Mouse (Mus musculus): Measurements from ENCODE around the gene Tmc8. TPM values are rescaled to one million over a fixed set of nuclear protein-coding genes. Genes with fewer than 3 reads are reported as not detected.

Tmc8 gene
- total RNA-seq (2023): 90.9 TPM

GRCm38 (mm10) chr11:117781993-117782704, at the start of gene Tmc8, which contains the start of gene Tmc6:
Gene Tmc8, plus strand, starts transcription at chr11:117782076.
Gene Tmc6, minus strand, starts transcription at chr11:117782198.

GRCm38 (mm10) chr11:117797511-117798159, 15.8 kb downstream of the Tmc8 start, which contains the start of gene 6030468B19Rik:
Gene 6030468B19Rik, plus strand, starts transcription at chr11:117797660.

GRCm38 (mm10) chr11:117809407-117810311, 27.8 kb downstream of the Tmc8 start, which contains the start of the genes Gm20708 and Syngr2:
Gene Gm20708, plus strand, starts transcription at chr11:117809668.
Gene Syngr2, plus strand, starts transcription at chr11:117809668.

GRCm38 (mm10) chr11:117825333-117826101, 43.6 kb downstream of the Tmc8 start, which contains the start of the genes Afmid and Tk1:
Gene Afmid, plus strand, starts transcription at chr11:117825924.
Gene Tk1, minus strand, starts transcription at chr11:117826092.

Other genes with a start within 250 kb of the Tmc8 start
- gene Tnrc6c, start 127.8 kb upstream of the Tmc8 start, total RNA-seq (2023): 104 TPM
- gene Tmc6, start 122 bp downstream of the Tmc8 start, total RNA-seq (2023): 267 TPM
- not detected for gene 6030468B19Rik, start 15.6 kb downstream of the Tmc8 start, total RNA-seq (2023)
- gene Gm20708, start 27.6 kb downstream of the Tmc8 start, total RNA-seq (2023): 7.7 TPM
- gene Syngr2, start 27.6 kb downstream of the Tmc8 start, total RNA-seq (2023): 53.5 TPM
- gene Afmid, start 43.8 kb downstream of the Tmc8 start, total RNA-seq (2023): 13.2 TPM
- 1.4 TPM for gene Tk1, start 44.0 kb downstream of the Tmc8 start, total RNA-seq (2023)
- gene Birc5, start 67.2 kb downstream of the Tmc8 start, total RNA-seq (2023): 1.6 TPM
- gene Tmem235, start 78.7 kb downstream of the Tmc8 start, total RNA-seq (2023): not detected
- 13.3 TPM for gene Tha1, start 91.4 kb downstream of the Tmc8 start, total RNA-seq (2023)
- gene Socs3, start 188.0 kb downstream of the Tmc8 start, total RNA-seq (2023): 94.0 TPM
- 49.5 TPM for gene Pgs1, start 204.2 kb downstream of the Tmc8 start, total RNA-seq (2023)